Mouse (Mus musculus) ES-E14 (cell line): Measurements from ENCODE around the gene Rnase4. TPM values are rescaled to one million over a fixed set of nuclear protein-coding genes. Genes with fewer than 3 reads are reported as not detected.

Experiments used
- DNase-seq: peaks from one replicate; pipeline ENCODE4 v3.0.0-alpha.2; 2013; ENCODE audit warnings: low read depth, low spot score
- H3K27ac ChIP-seq: 2 replicates; pipeline ENCODE4 v1.5.1; 2012; ENCODE audit warnings: low read depth, mild to moderate bottlenecking, low read length, moderate library complexity, mixed read lengths; ENCODE audit not compliant: poor library complexity, insufficient read depth, severe bottlenecking
- H3K36me3 ChIP-seq: 2 replicates; pipeline ENCODE4 v1.6.1; 2012; ENCODE audit warnings: mild to moderate bottlenecking, low read length, moderate library complexity, mixed read lengths; ENCODE audit not compliant: control insufficient read depth, poor library complexity, insufficient read depth, severe bottlenecking
- H3K4me1 ChIP-seq, 2 experiments: fragments of 150-350 bp in 1 of 2; sonication (generic) in 1 of 2; 2 replicates each; pipeline ENCODE4 v1.6.1; 2012; ENCODE audit warnings: low read length in 2 of 2, mild to moderate bottlenecking in 1 of 2, mixed read lengths in 1 of 2; ENCODE audit not compliant: control insufficient read depth in 2 of 2, insufficient read depth in 2 of 2, poor library complexity in 1 of 2
- H3K4me3 ChIP-seq, 2 experiments: fragments of 150-350 bp in 1 of 2; sonication (generic) in 1 of 2; 2 replicates each; pipeline ENCODE4 v1.5.1; 2012; ENCODE audit warnings: low read length in 2 of 2, low read depth in 1 of 2, mild to moderate bottlenecking in 1 of 2, mixed read lengths in 1 of 2; ENCODE audit not compliant: insufficient read depth in 1 of 2, poor library complexity in 1 of 2, severe bottlenecking in 1 of 2
- H3K9ac ChIP-seq: 2 replicates; pipeline ENCODE4 v1.6.1; 2012; ENCODE audit warnings: low read depth, mild to moderate bottlenecking, low read length, mixed read lengths; ENCODE audit not compliant: poor library complexity, insufficient read depth, severe bottlenecking
- H3K9me3 ChIP-seq: fragments of 150-350 bp; sonication (generic); 2 replicates; pipeline ENCODE4 v1.6.1; 2012; ENCODE audit warnings: low read depth, mild to moderate bottlenecking, low read length; ENCODE audit not compliant: control insufficient read depth, insufficient read depth
- CHD2 ChIP-seq: IDR thresholded peaks from 2 replicates; pipeline ENCODE4 v1.6.1; 2014; ENCODE audit warnings: mild to moderate bottlenecking, low read depth, low read length, inconsistent platforms
- HCFC1 ChIP-seq: IDR thresholded peaks from 2 replicates; pipeline ENCODE4 v1.6.1; 2012; ENCODE audit warnings: low read length, inconsistent platforms, borderline replicate concordance; ENCODE audit not compliant: insufficient read depth
- MAFK ChIP-seq: IDR thresholded peaks from 2 replicates; pipeline ENCODE4 v1.6.1; 2014; ENCODE audit warnings: mild to moderate bottlenecking, low read depth, low read length, inconsistent platforms; ENCODE audit not compliant: insufficient read depth
- ZC3H11A ChIP-seq: IDR thresholded peaks from 2 replicates; pipeline ENCODE4 v1.6.1; 2012; ENCODE audit warnings: low read depth, mild to moderate bottlenecking, inconsistent platforms, low read length, borderline replicate concordance
- ZNF384 ChIP-seq: IDR thresholded peaks from 2 replicates; pipeline ENCODE4 v1.6.1; 2012; ENCODE audit warnings: low read depth, low read length, inconsistent platforms
- in situ Hi-C, 2 experiments: fragments of 600-800 bp; cut with MboI; formaldehyde crosslinking; loops; one replicate each; pipeline ENCODE4 v1.15.1; 2025; ENCODE audit warnings: low sequenced_read_pairs in 2 of 2, inconsistent platforms in 1 of 2; ENCODE audit not compliant: unreplicated experiment in 2 of 2
- total RNA-seq: library from RNA; depleted of rRNA; stranded (reverse); fragments of 300-350 nt; gene quantifications from 2 replicates; pipeline ENCODE4 v1.2.3, GENCODE M21; 2012

The Rnase4 gene
- total RNA-seq, 1 experiment = 2.5 TPM

DNA sequence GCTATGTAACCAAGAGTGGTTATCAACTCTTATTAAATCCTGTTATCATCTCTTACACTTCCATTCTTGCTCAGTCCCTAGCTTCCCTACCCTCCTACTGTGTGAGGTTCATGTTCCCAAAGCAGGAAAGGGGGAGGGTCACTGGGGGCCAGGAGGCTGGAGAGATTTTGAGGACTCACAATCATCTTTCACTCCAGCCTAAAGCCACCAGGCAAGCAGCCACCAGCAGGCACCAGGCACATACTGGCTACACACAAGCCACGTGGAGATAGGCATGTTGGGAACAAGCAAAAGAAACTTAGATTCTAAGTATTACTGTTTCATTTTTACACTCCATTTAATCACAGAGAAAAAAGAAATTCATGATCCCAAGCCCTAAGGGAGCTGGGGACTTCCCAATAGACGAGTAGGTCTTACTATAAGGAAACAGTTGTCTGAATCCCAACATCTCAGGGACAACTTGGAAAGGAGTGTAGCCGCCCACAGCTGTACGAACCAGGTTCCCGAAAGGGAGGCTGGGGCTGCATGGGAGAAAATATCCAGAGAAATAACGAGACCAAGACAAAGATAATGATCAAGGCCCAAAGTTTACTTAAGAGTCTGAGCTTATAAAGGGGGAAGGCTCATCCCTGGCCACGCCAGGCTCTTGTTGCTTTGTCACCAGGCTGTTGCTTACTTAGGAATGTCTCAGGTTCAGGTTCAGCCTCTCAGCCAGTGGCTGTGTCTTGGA is 40.4 kb downstream of the Rnase4 start:
- no peak for DNase-seq
- Histone ChIP-seq H3K36me3 (no peaks in the 10 kb centered on the region), H3K27ac (no peak overlapping the region), H3K4me1 (peaks cover 0 to 8% of the 10 kb centered on the region in 2 experiments; a peak in 1 of 4 replicates), H3K9me3 (no peaks in the 10 kb centered on the region), H3K4me3 (no peak overlapping the region), H3K9ac (no peak overlapping the region)
- in situ Hi-C loops = no loop called here
- no peak for TF ChIP-seq ZC3H11A
- no peak for TF ChIP-seq CHD2
- no peak for TF ChIP-seq MAFK

- H3K27ac ChIP-seq = no peak overlapping the region
- no peak overlapping the region for H3K9ac ChIP-seq
- TF ChIP-seq CHD2 (no peak), ZNF384 (no peak)
- H3K36me3 ChIP-seq = no peaks in the 10 kb centered on the region
- peaks cover 0 to 8% of the 10 kb centered on the region in 2 experiments; a peak in 1 of 4 replicates for H3K4me1 ChIP-seq
- in situ Hi-C loops = no loop called here
- DNase-seq = no peak
- no peak overlapping the region for H3K4me3 ChIP-seq
- H3K9me3 ChIP-seq = no peaks in the 10 kb centered on the region
Measured at GRCm38 (mm10) chr14:51132372-51132771, 41.5 kb downstream of the Rnase4 start.

DNA sequence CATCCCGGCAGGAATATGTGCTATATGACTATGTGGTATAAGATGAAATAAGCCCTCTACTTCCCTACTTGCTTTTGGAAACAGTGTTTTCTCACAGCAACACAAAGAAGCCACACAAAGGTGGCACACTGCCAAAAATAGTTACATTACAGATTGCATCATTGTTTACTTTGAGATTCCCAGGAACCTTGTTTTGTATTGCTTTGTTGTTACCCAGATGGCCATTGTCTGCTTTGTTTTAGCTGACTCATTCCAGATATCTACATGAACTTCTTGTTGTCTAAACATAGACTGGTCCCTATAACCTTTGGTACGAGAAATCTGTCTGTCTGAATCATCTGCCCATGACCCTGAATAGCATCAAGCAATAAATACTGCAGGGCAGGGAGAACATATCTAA is 49.5 kb downstream of the Rnase4 start:
- Histone ChIP-seq H3K9me3 (no peaks in the 10 kb centered on the region), H3K4me3 (no peak overlapping the region), H3K9ac (no peak overlapping the region), H3K27ac (no peak overlapping the region), H3K4me1 (no peaks in the 10 kb centered on the region), H3K36me3 (no peaks in the 10 kb centered on the region)
- in situ Hi-C loops = no loop called here
- no peak for DNase-seq
- TF ChIP-seq ZNF384 (no peak), CHD2 (no peak), HCFC1 (no peak), ZC3H11A (no peak), MAFK (no peak)

GRCm38 (mm10) chr14:51142119-51142518 is 51.2 kb downstream of the Rnase4 start:
- Histone ChIP-seq H3K4me1 (no peaks in the 10 kb centered on the region), H3K27ac (no peak overlapping the region), H3K9ac (no peak overlapping the region), H3K36me3 (no peaks in the 10 kb centered on the region), H3K4me3 (no peak overlapping the region), H3K9me3 (no peaks in the 10 kb centered on the region)
- no peak for DNase-seq
- in situ Hi-C loops = no loop called here
- no peak for TF ChIP-seq ZNF384
- TF ChIP-seq ZC3H11A = no peak
- no peak for TF ChIP-seq CHD2

GRCm38 (mm10) chr14:51142568-51142967 is 51.7 kb downstream of the Rnase4 start:
- Histone ChIP-seq H3K9me3 (no peaks in the 10 kb centered on the region), H3K9ac (no peak overlapping the region), H3K27ac (no peak overlapping the region), H3K4me1 (no peaks in the 10 kb centered on the region), H3K36me3 (no peaks in the 10 kb centered on the region), H3K4me3 (no peak overlapping the region)
- TF ChIP-seq CHD2 (no peak), MAFK (no peak), ZNF384 (no peak), HCFC1 (no peak), ZC3H11A (no peak)
- no peak for DNase-seq
- in situ Hi-C loops = no loop called here
